10 mouse cellular contexts compared by ENCODE assay signal in genomic region chr11:88648407-88648806, GRCm38 (mm10).
DNase-seq lines count a peak whose midpoint lies in the region; ATAC-seq and TF ChIP-seq lines count a peak whose summit lies in the region.
"Had no signal": no experiment of that assay in that cellular context is flagged by ENCODE, and none has a peak within 500 bp of the region (broad histone marks: within the 10 kb centered on the region; RNA-seq: fewer than 3 reads in every experiment).

No protein-coding gene starts in this region.

- no peak overlapping the region for H3K4me2 ChIP-seq in heart, embryonic 15.5 days
- no peak overlapping the region for H3K4me2 ChIP-seq in midbrain, embryonic 12.5 days (replicated peaks)
- no peak overlapping the region for H3K4me2 ChIP-seq in hindbrain, postnatal 0 days (ENCODE audit: low read depth, low read length)
- H3K4me2 ChIP-seq in neural tube, embryonic 14.5 days (ENCODE audit: low read depth, low read length): no peak overlapping the region

- 0 out of 2 replicates have a peak, but pooled peaks have one; percentile 37 for ATAC-seq in heart, embryonic 15.5 days (replicated peaks; ENCODE audit: insufficient number of reproducible peaks, insufficient read depth, low FRiP score, low read depth)
- no peak for ATAC-seq in midbrain, embryonic 12.5 days (ENCODE audit: low FRiP score, low read depth)
- no peak for ATAC-seq in hindbrain, postnatal 0 days
- ATAC-seq in neural tube, embryonic 14.5 days (ENCODE audit: low read depth): peak; percentile 67

- H3K27me3 ChIP-seq in heart, embryonic 15.5 days: no peaks in the 10 kb centered on the region
- H3K27me3 ChIP-seq in midbrain, embryonic 12.5 days: no peaks in the 10 kb centered on the region
- no peaks in the 10 kb centered on the region for H3K27me3 ChIP-seq in midbrain, embryonic 10.5 days (ENCODE audit: low read depth, poor library complexity, severe bottlenecking)
- H3K27me3 ChIP-seq in hindbrain, postnatal 0 days (ENCODE audit: insufficient read depth, low read length): no peaks in the 10 kb centered on the region
- no peaks in the 10 kb centered on the region for H3K27me3 ChIP-seq in neural tube, embryonic 14.5 days (ENCODE audit: control insufficient read depth, insufficient read depth, low read length)

- intact Hi-C loops in heart, postnatal 36 days (cut with DNase I): no loop called here

- TF ChIP-seq CTCF in hindbrain, postnatal 0 days (IDR thresholded peaks at IDR 0.05; ENCODE audit: low read depth): no peak

- H3K36me3 ChIP-seq in heart, embryonic 15.5 days: no peaks in the 10 kb centered on the region
- H3K36me3 ChIP-seq in midbrain, embryonic 12.5 days: peaks cover 19% of the 10 kb centered on the region
- peaks cover 78% of the 10 kb centered on the region for H3K36me3 ChIP-seq in midbrain, embryonic 10.5 days
- no peaks in the 10 kb centered on the region for H3K36me3 ChIP-seq in hindbrain, postnatal 0 days (ENCODE audit: insufficient read depth, low read length)
- no peaks in the 10 kb centered on the region for H3K36me3 ChIP-seq in neural tube, embryonic 14.5 days (ENCODE audit: control insufficient read depth, insufficient read depth, low read length)

- H3K4me3 ChIP-seq in heart, embryonic 15.5 days: no peak overlapping the region
- H3K4me3 ChIP-seq in midbrain, embryonic 12.5 days: no peak overlapping the region
- no peak overlapping the region for H3K4me3 ChIP-seq in midbrain, embryonic 10.5 days
- H3K4me3 ChIP-seq in hindbrain, postnatal 0 days (ENCODE audit: low read length): no peak overlapping the region
- no peak overlapping the region for H3K4me3 ChIP-seq in neural tube, embryonic 14.5 days (ENCODE audit: low read depth, low read length)

- H3K4me1 ChIP-seq in heart, embryonic 15.5 days (replicated peaks): peaks cover 57% of the 10 kb centered on the region
- peaks cover 85% of the 10 kb centered on the region for H3K4me1 ChIP-seq in midbrain, embryonic 12.5 days
- peaks cover 88% of the 10 kb centered on the region for H3K4me1 ChIP-seq in midbrain, embryonic 10.5 days
- peaks cover 59% of the 10 kb centered on the region for H3K4me1 ChIP-seq in hindbrain, postnatal 0 days (ENCODE audit: insufficient read depth, low read length)
- peaks cover 48% of the 10 kb centered on the region for H3K4me1 ChIP-seq in neural tube, embryonic 14.5 days (ENCODE audit: control insufficient read depth, insufficient read depth, low read length)

- 17% methylated on average over 5 of the region's 5 CpGs for WGBS in heart, embryonic 15.5 days
- WGBS in midbrain, embryonic 12.5 days: 78% methylated on average over 5 of the region's 5 CpGs
- 85% methylated on average over 5 of the region's 5 CpGs for WGBS in midbrain, embryonic 10.5 days
- WGBS in hindbrain, postnatal 0 days: 20% methylated on average over 5 of the region's 5 CpGs
- 25% methylated on average over 5 of the region's 5 CpGs for WGBS in neural tube, embryonic 14.5 days

- DNase-seq in heart, postnatal 36 days: no peak
- no peak for DNase-seq in midbrain, embryonic 10.5 days (ENCODE audit: low spot score)
- DNase-seq in hindbrain, postnatal 0 days (ENCODE audit: low spot score): peak; percentile 43
- no peak for DNase-seq in adrenal gland, adult 2 months
- DNase-seq in frontal cortex, postnatal 25 days (ENCODE audit: low spot score in 2 of 2): no peak
- DNase-seq: liver; lung, postnatal 36 days had no signal

- no peak overlapping the region for H3K9ac ChIP-seq in heart, embryonic 15.5 days
- H3K9ac ChIP-seq in midbrain, embryonic 12.5 days (replicated peaks): no peak overlapping the region
- no peak overlapping the region for H3K9ac ChIP-seq in hindbrain, postnatal 0 days (replicated peaks; ENCODE audit: low read length)
- no peak overlapping the region for H3K9ac ChIP-seq in neural tube, embryonic 14.5 days (replicated peaks; ENCODE audit: low read depth, low read length)

- no peak overlapping the region for H3K27ac ChIP-seq in heart, embryonic 15.5 days
- H3K27ac ChIP-seq in midbrain, embryonic 12.5 days (replicated peaks): peak overlapping the region; percentile 60
- H3K27ac ChIP-seq in midbrain, embryonic 10.5 days (replicated peaks): no peak overlapping the region
- H3K27ac ChIP-seq in hindbrain, postnatal 0 days: peak overlapping the region; percentile 62; the same call in 1 of the 2 replicates
- H3K27ac ChIP-seq in neural tube, embryonic 14.5 days (ENCODE audit: low read depth, low read length): peak overlapping the region; percentile 29; the same call in 1 of the 2 replicates

- no peaks in the 10 kb centered on the region for H3K9me3 ChIP-seq in heart, embryonic 15.5 days (replicated peaks)
- H3K9me3 ChIP-seq in midbrain, embryonic 12.5 days: no peaks in the 10 kb centered on the region
- H3K9me3 ChIP-seq in midbrain, embryonic 10.5 days (replicated peaks): no peaks in the 10 kb centered on the region
- H3K9me3 ChIP-seq in hindbrain, postnatal 0 days (ENCODE audit: low read length): no peaks in the 10 kb centered on the region
- no peaks in the 10 kb centered on the region for H3K9me3 ChIP-seq in neural tube, embryonic 14.5 days (ENCODE audit: control insufficient read depth, low read length)

Comparison
In these comparisons a context has a peak if more than half of its experiments do, and no peak if none do; other contexts are left out.
1. H3K27ac ChIP-seq: peak in midbrain, embryonic 12.5 days (single experiment), hindbrain, postnatal 0 days (single experiment) and neural tube, embryonic 14.5 days (single experiment); none in heart, embryonic 15.5 days (single experiment) and midbrain, embryonic 10.5 days (single experiment).
2. ATAC-seq: peak in heart, embryonic 15.5 days (single experiment) and neural tube, embryonic 14.5 days (single experiment); none in midbrain, embryonic 12.5 days (single experiment) and hindbrain, postnatal 0 days (single experiment).